Mouse (Mus musculus) neural tube, embryonic 15.5 days (tissue): ENCODE results near the gene Phykpl. TPM values are rescaled to one million over a fixed set of nuclear protein-coding genes. Genes with fewer than 3 reads are reported as not detected.
"Not testable (repeated sequence)": the region's sequence is repeated elsewhere in the genome, so short reads cannot be mapped to it uniquely, and the experiment has no call there.

ENCODE experiments used
- ATAC-seq: fragments of 200-750 bp; cut with Nextera tagmentation; 2 replicates; pipeline ENCODE4 v1.8.0; 2017; ENCODE audit warnings: mild to moderate bottlenecking, moderate TSS enrichment, moderate library complexity; ENCODE audit not compliant: low FRiP score
- H3K27ac ChIP-seq: fragments of 300-500 bp; sonication (generic); replicated peaks from 2 replicates; pipeline ENCODE4 v1.5.1; 2015; ENCODE audit warnings: mild to moderate bottlenecking, inconsistent platforms
- H3K27me3 ChIP-seq: fragments of 300-500 bp; sonication (generic); replicated peaks from 2 replicates; pipeline ENCODE4 v1.6.1; 2015; ENCODE audit warnings: inconsistent platforms
- H3K36me3 ChIP-seq: fragments of 300-500 bp; sonication (generic); 2 replicates; pipeline ENCODE4 v1.6.1; 2015; ENCODE audit warnings: inconsistent platforms
- H3K4me1 ChIP-seq: fragments of 300-500 bp; sonication (generic); 2 replicates; pipeline ENCODE4 v1.6.1; 2015; ENCODE audit warnings: inconsistent platforms
- H3K4me2 ChIP-seq: fragments of 300-500 bp; sonication (generic); 2 replicates; pipeline ENCODE4 v1.6.1; 2015; ENCODE audit warnings: inconsistent platforms, mild to moderate bottlenecking, moderate library complexity
- H3K4me3 ChIP-seq: fragments of 300-500 bp; sonication (generic); replicated peaks from 2 replicates; pipeline ENCODE4 v1.5.1; 2015; ENCODE audit warnings: mild to moderate bottlenecking, inconsistent platforms
- H3K9ac ChIP-seq: fragments of 300-500 bp; sonication (generic); replicated peaks from 2 replicates; pipeline ENCODE4 v1.6.1; 2015; ENCODE audit warnings: mild to moderate bottlenecking, inconsistent platforms
- H3K9me3 ChIP-seq: fragments of 300-500 bp; sonication (generic); replicated peaks from 2 replicates; pipeline ENCODE4 v1.6.1; 2016; ENCODE audit warnings: inconsistent platforms
- WGBS: fragments of 180-500 bp; shearing (Covaris S2); methylation state at CpG from one replicate; pipeline ENCODE4 v1.1.7; 2015; ENCODE audit warnings: mixed read lengths; 5-methylcytosine and 5-hydroxymethylcytosine counted together
- polyA plus RNA-seq: library from polyadenylated mRNA; unstranded; fragments of >200 nt; fragmentation: Nextera tagmentation; extraction: Ambion mirVana; gene quantifications from 2 replicates; pipeline ENCODE4 v1.2.1, GENCODE M21; 2015

Phykpl gene
- polyA plus RNA-seq, 1 experiment from 2014 or later, result 8.1 TPM

DNA sequence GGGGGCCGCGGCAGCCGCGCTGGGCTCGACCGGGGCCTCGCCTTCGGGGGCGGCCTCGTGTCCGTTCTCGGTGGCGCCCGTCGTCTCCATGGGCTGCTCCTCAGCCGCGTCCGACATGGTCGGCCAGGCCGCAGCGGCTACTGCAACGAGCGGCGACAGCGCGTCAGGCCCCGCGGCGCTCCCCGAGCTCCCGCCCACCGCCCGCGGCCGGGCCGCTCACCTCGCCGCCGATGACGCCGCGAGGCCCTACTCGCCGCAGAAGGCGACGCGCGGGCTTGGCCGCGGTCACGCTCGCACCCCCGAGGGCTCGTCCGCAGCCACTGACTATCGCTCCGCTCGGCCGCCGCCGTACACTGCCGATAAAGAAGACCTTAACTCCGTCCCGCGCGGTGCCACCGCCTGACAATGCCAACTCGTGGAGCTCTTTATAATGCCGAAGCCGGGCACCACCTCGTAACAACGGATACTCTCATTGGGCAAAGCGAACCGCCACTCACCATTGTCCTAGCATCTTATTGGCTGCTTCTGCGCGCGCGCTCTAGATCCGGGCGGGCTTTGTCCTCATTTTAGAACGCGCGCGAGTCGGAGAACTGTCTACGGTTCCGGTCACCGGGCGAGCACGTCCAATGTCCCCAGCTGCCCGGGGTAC lies 22.0 kb downstream of the Phykpl start, which contains the start of gene Hnrnpab:
Hnrnpab (minus strand) TSS at position 401 of the 649 bp plus-strand sequence.
- under 1% methylated on average over 91 of the region's 91 CpGs for WGBS
- Histone ChIP-seq H3K4me2 (peak within 1 kb of the TSS; percentile 91), H3K4me1 (peaks cover 45% of the 10 kb centered on the region), H3K27me3 (no peaks in the 10 kb centered on the region), H3K9ac (peak within 1 kb of the TSS; percentile 98), H3K9me3 (no peaks in the 10 kb centered on the region), H3K4me3 (peak within 1 kb of the TSS; percentile 94), H3K27ac (peak within 1 kb of the TSS; percentile 95), H3K36me3 (peaks cover 32% of the 10 kb centered on the region)
- peak; percentile 97 for ATAC-seq

DNA sequence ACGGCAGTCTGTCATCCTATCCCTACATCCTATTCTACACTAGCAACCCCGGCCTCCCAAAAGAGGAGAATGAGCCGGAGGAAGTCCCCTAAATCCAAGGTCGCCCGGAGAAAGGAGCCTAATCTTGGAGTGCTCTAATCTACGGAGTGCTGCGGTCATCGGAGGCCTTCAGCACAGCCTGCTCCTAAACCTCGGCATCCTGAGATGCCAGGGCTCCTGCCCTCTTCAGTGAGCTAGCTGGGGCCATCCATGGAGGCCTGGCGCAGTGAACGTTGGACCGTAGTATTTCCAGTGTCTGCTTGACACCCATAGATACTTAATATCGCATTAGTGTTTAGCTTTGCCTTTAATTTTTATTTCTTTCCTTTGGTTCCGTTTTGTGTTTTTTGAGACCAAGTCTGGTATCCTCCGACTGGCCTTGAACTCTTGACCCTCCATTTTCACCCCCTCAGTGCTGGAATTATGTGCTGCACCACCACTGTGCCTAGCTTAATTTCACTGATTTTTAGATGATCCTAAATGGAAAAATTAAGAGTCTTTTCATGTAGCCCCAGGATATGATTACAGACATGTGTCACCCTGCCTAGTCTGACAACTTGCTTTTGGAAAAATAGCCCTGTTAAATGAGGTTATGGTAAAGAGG lies 22.7 kb downstream of the Phykpl start:
- peak overlapping the region; percentile 79 for H3K9ac ChIP-seq
- peak overlapping the region; percentile 95 for H3K27ac ChIP-seq
- peaks cover 26% of the 10 kb centered on the region for H3K36me3 ChIP-seq
- H3K9me3 ChIP-seq, result no peaks in the 10 kb centered on the region
- H3K4me3 ChIP-seq, result peak overlapping the region; percentile 94
- ATAC-seq, result peak; percentile 58
- 10% methylated on average over 15 of the region's 15 CpGs for WGBS
- H3K4me2 ChIP-seq, result peak overlapping the region; percentile 77
- peaks cover 38% of the 10 kb centered on the region for H3K4me1 ChIP-seq
- no peaks in the 10 kb centered on the region for H3K27me3 ChIP-seq

DNA sequence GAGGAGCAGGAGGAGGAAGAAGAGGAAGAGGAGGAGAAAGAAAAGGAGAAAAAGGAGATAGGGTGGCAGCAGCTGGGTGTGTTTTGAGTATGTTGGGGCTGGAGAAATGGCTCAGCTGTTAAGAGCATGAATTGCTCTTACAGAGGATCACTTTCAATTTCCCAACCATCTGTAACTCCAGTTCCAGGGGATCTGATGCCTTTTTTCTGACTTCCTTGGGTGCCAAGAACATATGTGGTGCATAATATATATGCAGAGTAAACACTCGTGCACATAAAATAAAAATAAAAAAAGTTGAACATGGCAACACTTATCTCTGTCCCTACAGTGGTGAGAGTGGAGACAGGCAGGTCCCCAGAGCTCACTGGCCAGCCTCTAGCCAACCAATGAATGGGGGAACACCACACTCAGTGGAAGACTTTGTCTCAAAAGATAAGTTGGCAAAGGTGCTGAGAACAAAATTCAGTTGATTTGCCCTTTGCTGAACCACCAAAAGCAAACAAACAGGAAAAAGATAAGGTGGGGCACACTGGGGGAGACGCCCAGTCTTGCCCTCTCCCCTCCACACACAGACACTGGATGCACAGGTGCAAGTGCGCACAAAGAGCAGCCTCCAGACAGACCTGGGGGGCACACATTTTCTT lies 24.8 kb downstream of the Phykpl start:
- H3K27ac ChIP-seq, result no peak overlapping the region
- WGBS, result 83% methylated on average over 3 of the region's 3 CpGs

DNA sequence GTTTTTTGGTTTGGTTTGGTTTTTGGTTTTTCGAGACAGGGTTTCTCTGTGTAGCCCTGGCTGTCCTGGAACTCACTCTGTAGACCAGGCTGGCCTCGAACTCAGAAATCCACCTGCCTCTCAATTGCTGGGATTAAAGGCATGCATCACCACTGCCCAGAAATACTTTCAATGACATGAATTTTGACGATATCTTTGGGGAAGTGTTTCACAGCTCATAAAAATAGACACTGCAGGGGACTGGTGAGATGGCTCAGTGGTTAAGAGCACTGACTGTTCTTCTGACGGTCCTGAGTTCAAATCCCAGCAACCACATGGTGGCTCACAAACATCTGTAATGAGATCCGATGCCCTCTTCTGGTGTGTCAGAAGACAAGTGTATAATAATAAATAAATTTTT lies 25.4 kb downstream of the Phykpl start:
- not testable (repeated sequence) for H3K4me2 ChIP-seq, H3K27ac ChIP-seq, H3K27me3 ChIP-seq, H3K9me3 ChIP-seq, ATAC-seq, H3K4me3 ChIP-seq, H3K9ac ChIP-seq, H3K36me3 ChIP-seq
- H3K4me1 ChIP-seq, result peaks cover 16% of the 10 kb centered on the region
- WGBS, result 89% methylated on average over 5 of the region's 5 CpGs

More for the DNA sequence above, 24.8 kb downstream of the Phykpl start:
- Histone ChIP-seq H3K4me1 (peaks cover 19% of the 10 kb centered on the region), H3K27me3 (no peaks in the 10 kb centered on the region), H3K4me3 (no peak overlapping the region), H3K9me3 (no peaks in the 10 kb centered on the region), H3K4me2 (no peak overlapping the region), H3K36me3 (peaks cover 4% of the 10 kb centered on the region), H3K9ac (no peak overlapping the region)
- no peak for ATAC-seq

DNA sequence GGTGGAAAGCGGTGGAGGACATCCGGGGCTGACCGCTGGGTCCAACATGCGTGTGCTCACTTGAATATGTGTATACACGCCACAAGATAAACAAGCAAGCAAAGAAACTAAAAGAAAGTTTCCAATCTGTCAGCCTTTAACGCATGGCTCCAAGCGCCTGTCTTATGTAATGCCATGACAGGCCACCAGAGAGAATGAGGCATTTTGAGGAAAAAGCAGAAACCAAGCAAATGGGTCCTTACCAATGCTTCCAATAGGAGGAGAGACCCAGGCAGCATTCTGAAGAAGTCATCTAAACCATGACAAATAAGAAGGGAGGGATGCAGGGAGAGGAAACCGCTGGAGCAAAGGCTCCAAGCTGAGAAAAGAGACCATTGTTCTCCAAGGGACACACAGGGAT lies 29.7 kb downstream of the Phykpl start:
- H3K9me3 ChIP-seq, result no peaks in the 10 kb centered on the region
- no peak overlapping the region for H3K27ac ChIP-seq
- peaks cover 17% of the 10 kb centered on the region for H3K4me1 ChIP-seq
- no peaks in the 10 kb centered on the region for H3K27me3 ChIP-seq
- H3K36me3 ChIP-seq, result no peaks in the 10 kb centered on the region
- ATAC-seq, result no peak
- H3K4me3 ChIP-seq, result no peak overlapping the region
- no peak overlapping the region for H3K9ac ChIP-seq
- H3K4me2 ChIP-seq, result no peak overlapping the region
- 79% methylated on average over 8 of the region's 8 CpGs for WGBS

DNA sequence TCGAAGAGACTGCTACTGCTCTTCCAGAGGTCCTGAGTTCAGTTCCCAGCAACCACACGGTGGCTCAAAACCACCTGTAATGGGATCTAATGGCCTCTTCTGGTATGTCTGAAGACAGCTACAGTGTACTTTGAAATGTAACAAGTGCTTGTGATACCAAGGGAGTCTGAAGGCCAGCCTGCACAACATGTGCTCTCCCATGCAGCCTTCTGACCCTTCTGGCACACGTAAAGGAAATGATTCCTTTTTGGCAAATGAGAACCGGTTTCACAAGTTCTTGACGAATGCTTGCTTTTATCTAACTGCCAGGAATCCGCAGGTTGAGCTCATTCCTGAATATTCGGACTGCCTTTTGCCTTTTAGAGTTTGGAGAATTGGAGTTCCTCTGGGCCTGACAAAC lies 30.6 kb downstream of the Phykpl start:
- no peak for ATAC-seq
- H3K27ac ChIP-seq, result peak overlapping the region; percentile 45
- peak overlapping the region; percentile 36 for H3K9ac ChIP-seq
- no peaks in the 10 kb centered on the region for H3K36me3 ChIP-seq
- H3K4me2 ChIP-seq, result peak overlapping the region; percentile 61
- peak overlapping the region; percentile 32 for H3K4me3 ChIP-seq
- H3K4me1 ChIP-seq, result peaks cover 19% of the 10 kb centered on the region
- WGBS, result 49% methylated on average over 7 of the region's 7 CpGs
- H3K27me3 ChIP-seq, result no peaks in the 10 kb centered on the region
- no peaks in the 10 kb centered on the region for H3K9me3 ChIP-seq

DNA sequence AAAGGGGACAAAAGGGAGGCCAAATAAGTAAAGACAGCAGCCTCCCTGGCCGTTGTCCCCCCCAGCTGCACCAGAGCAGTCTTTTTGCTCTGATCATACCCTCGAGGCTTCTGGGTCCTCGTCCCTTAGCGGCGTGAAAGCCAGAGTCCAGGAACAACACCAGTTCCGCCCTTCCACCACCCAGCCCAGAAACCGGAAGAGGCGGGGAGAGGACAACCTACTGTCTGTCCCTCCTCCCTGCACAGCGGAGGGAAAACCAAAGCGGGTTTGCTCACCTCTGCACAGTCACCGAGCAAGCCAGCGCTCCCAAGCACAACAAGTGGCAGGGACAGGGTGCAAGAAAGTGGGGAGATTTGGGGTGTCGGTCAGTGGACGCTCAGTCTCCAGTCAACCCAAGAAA lies 31.0 kb downstream of the Phykpl start:
- Histone ChIP-seq H3K27ac (peak overlapping the region; percentile 45), H3K4me2 (peak overlapping the region; percentile 61), H3K9me3 (no peaks in the 10 kb centered on the region), H3K27me3 (no peaks in the 10 kb centered on the region), H3K9ac (peak overlapping the region; percentile 36), H3K4me1 (peaks cover 24% of the 10 kb centered on the region), H3K4me3 (peak overlapping the region; percentile 32), H3K36me3 (no peaks in the 10 kb centered on the region)
- ATAC-seq, result no peak
- 4% methylated on average over 14 of the region's 14 CpGs for WGBS

DNA sequence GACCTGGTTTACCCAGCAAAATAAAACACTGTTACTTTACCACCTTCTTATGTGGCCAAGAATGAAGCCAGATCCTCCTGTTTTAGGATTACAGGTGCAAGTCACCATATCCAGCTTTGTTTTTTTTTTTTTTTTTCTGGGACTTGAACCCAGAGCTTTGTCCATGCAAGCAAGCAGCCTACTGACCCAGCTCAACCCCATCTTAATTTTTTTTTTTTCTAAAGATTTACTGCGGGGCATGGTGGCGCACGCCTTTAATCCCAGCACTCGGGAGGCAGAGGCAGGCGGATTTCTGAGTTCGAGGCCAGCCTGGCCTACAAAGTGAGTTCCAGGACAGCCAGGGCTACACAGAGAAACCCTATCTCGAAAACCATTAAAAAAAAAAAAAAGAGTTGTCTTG lies 31.6 kb downstream of the Phykpl start:
- over 99% methylated on average over 7 of the region's 7 CpGs for WGBS
- not testable (repeated sequence) for H3K36me3 ChIP-seq, H3K27me3 ChIP-seq, ATAC-seq, H3K9me3 ChIP-seq
- H3K27ac ChIP-seq, result peak overlapping the region; percentile 45; the same call in 1 of the 2 replicates
- H3K9ac ChIP-seq, result peak overlapping the region; percentile 36; the same call in 1 of the 2 replicates
- H3K4me3 ChIP-seq, result 0 out of 2 replicates have a peak overlapping the region, but pooled peaks have one; percentile 32
- H3K4me1 ChIP-seq, result peaks cover 29% of the 10 kb centered on the region
- peak overlapping the region; percentile 61 for H3K4me2 ChIP-seq

DNA sequence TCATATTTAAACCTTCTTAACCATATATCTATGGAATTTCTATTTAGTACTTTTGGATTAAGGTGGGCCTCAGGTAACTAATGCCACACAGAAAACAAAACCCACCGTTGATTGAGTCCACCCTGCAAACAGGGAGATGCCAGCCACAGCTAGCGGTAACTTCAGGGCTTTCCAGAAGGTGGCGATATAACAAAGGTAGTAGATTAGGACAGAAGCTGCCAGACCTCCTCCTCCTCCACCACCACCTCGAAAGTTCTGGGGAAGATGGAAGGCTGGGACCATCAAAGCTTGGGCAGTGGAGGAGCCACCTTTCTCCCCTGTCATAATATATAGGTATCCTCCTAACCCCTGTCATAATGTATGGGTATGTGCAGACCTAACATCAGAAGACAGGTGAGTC lies 33.1 kb downstream of the Phykpl start:
- WGBS, result 6% methylated on average over 4 of the region's 4 CpGs
- H3K36me3 ChIP-seq, result peaks cover 14% of the 10 kb centered on the region
- H3K27me3 ChIP-seq, result no peaks in the 10 kb centered on the region
- H3K9me3 ChIP-seq, result no peaks in the 10 kb centered on the region
- peaks cover 35% of the 10 kb centered on the region for H3K4me1 ChIP-seq
- no peak overlapping the region for H3K27ac ChIP-seq
- no peak overlapping the region for H3K9ac ChIP-seq
- H3K4me2 ChIP-seq, result no peak overlapping the region
- no peak overlapping the region for H3K4me3 ChIP-seq
- ATAC-seq, result no peak

DNA sequence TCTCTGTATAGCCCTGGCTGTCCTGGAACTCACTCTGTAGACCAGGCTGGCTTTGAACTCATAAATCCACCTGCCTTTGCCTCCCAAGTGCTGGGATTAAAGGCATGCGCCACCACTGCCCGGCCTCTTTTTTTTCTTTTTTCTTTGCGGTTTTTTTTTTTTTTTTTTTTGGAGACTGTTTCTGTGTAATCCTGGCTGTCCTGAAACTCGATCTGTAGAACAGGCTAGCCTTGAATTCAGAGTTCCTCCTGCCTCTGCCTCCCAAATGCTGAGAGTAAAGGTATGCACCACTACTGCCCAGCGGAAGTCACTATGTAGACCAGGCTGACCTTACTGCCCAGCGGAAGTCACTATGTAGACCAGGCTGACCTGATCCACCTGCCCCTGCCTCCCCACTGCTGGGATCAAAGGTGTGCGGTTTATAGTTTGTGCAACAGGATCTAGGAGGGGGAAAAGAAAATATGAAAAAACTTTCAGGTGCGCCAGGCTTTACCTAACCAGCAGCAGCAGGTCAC lies 34.4 kb downstream of the Phykpl start:
- 60% methylated on average over 8 of the region's 8 CpGs for WGBS
- H3K4me1 ChIP-seq, result peaks cover 35% of the 10 kb centered on the region
- H3K9ac ChIP-seq, result no peak overlapping the region
- 0 out of 2 replicates have a peak overlapping the region, but pooled peaks have one; percentile 1 for H3K27ac ChIP-seq
- ATAC-seq, result peak; percentile 52
- peak overlapping the region; percentile 78 for H3K4me3 ChIP-seq
- peak overlapping the region; percentile 75 for H3K4me2 ChIP-seq
- no peaks in the 10 kb centered on the region for H3K9me3 ChIP-seq
- H3K36me3 ChIP-seq, result peaks cover 27% of the 10 kb centered on the region
- H3K27me3 ChIP-seq, result no peaks in the 10 kb centered on the region

DNA sequence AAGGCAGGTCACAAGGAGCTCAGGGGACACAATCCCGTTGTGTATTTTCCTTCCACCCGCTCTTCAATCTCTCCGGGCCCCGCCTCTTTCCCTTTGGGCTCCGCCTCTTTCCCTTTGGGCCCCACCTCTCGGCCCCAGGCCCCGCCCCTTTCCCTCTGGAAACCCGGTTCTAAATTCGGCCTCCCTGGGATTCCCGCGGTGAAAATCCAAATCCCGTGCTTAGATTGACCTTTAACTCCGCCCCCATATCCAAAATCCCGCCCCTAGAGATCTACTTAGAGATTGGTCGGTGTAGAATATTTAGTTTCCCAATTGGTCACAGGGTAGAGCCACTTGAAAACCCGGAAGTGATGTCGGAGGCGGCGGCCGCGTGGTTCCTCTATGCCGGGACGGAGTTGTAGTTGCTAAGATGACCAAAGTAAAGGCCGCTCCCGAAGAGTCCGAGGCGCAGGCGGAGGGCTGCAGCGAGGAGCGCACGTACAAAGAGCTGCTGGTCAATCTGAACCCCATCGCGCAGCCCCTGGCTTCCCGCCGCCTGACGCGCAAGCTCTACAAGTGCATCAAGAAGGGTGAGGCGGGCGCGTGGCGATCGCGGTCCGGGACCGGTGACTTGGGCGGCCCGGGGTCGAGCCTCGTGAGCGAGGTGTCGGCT lies 35.0 kb downstream of the Phykpl start, which contains the start of gene Nhp2:
Nhp2 (plus strand) TSS at position 327 of the 652 bp plus-strand sequence.
- Histone ChIP-seq H3K4me2 (peak within 1 kb of the TSS; percentile 75), H3K4me3 (peak within 1 kb of the TSS; percentile 78), H3K27ac (peak within 1 kb of the TSS; percentile 38), H3K9ac (peak within 1 kb of the TSS; percentile 60), H3K9me3 (no peaks in the 10 kb centered on the region), H3K4me1 (peaks cover 35% of the 10 kb centered on the region), H3K36me3 (peaks cover 33% of the 10 kb centered on the region), H3K27me3 (no peaks in the 10 kb centered on the region)
- peak; percentile 94 for ATAC-seq
- under 1% methylated on average over 51 of the region's 51 CpGs for WGBS
